Mouse (Mus musculus) heart, embryonic 13.5 days (tissue): ENCODE results near the gene Slc44a5. TPM values are rescaled to one million over a fixed set of nuclear protein-coding genes. Genes with fewer than 3 reads are reported as not detected.
A peak's percentile ranks its signal among the peaks of the same experiment; 100 is the strongest.
"Not testable (repeated sequence)": the region's sequence is repeated elsewhere in the genome, so short reads cannot be mapped to it uniquely, and the experiment has no call there.

Experiments used
- ATAC-seq: fragments of 200-750 bp; cut with Nextera tagmentation; 2 replicates; pipeline ENCODE4 v1.8.0; 2017; ENCODE audit warnings: moderate TSS enrichment; ENCODE audit not compliant: insufficient number of reproducible peaks, low FRiP score, low TSS enrichment; ENCODE audit errors: extremely low read depth
- H3K27ac ChIP-seq: fragments of 300-500 bp; sonication (generic); replicated peaks from 2 replicates; pipeline ENCODE4 v1.5.1; 2015; ENCODE audit warnings: moderate library complexity, mild to moderate bottlenecking, inconsistent platforms
- H3K27me3 ChIP-seq: fragments of 300-500 bp; sonication (generic); replicated peaks from 2 replicates; pipeline ENCODE4 v1.6.1; 2015; ENCODE audit warnings: mild to moderate bottlenecking, inconsistent platforms
- H3K36me3 ChIP-seq: fragments of 300-500 bp; sonication (generic); 2 replicates; pipeline ENCODE4 v1.6.1; 2015; ENCODE audit warnings: mild to moderate bottlenecking, inconsistent platforms
- H3K4me1 ChIP-seq: fragments of 300-500 bp; sonication (generic); 2 replicates; pipeline ENCODE4 v1.6.1; 2015; ENCODE audit warnings: inconsistent platforms
- H3K4me2 ChIP-seq: fragments of 300-500 bp; sonication (generic); 2 replicates; pipeline ENCODE4 v1.6.1; 2015; ENCODE audit warnings: inconsistent platforms, mild to moderate bottlenecking, moderate library complexity
- H3K4me3 ChIP-seq: fragments of 300-500 bp; sonication (generic); 2 replicates; pipeline ENCODE4 v1.5.1; 2015; ENCODE audit warnings: moderate library complexity, mild to moderate bottlenecking, inconsistent platforms
- H3K9ac ChIP-seq: fragments of 300-500 bp; sonication (generic); 2 replicates; pipeline ENCODE4 v1.6.1; 2015; ENCODE audit warnings: inconsistent platforms, mild to moderate bottlenecking, moderate library complexity
- H3K9me3 ChIP-seq: fragments of 300-500 bp; sonication (generic); 2 replicates; pipeline ENCODE4 v1.6.1; 2016; ENCODE audit warnings: inconsistent platforms
- WGBS: fragments of 180-500 bp; shearing (Covaris S2); methylation state at CpG from one replicate; pipeline ENCODE4 v1.1.7; 2015; ENCODE audit warnings: mixed read lengths; 5-methylcytosine and 5-hydroxymethylcytosine counted together
- polyA plus RNA-seq: library from polyadenylated mRNA; unstranded; fragments of >200 nt; fragmentation: Nextera tagmentation; extraction: Ambion mirVana; gene quantifications from 2 replicates; pipeline ENCODE4 v1.2.1, GENCODE M21; 2015

The Slc44a5 gene
- polyA plus RNA-seq, 1 experiment from 2014 or later: 0.76 TPM

GRCm38 (mm10) chr3:154251486-154251885 lies 278.2 kb downstream of the Slc44a5 start:
- no peak for ATAC-seq
- H3K36me3 ChIP-seq: no peaks in the 10 kb centered on the region

GRCm38 (mm10) chr3:154252219-154252618 lies 279.0 kb downstream of the Slc44a5 start:
- ATAC-seq: no peak
- no peak overlapping the region for H3K27ac ChIP-seq
- no peak overlapping the region for H3K4me3 ChIP-seq
- peaks cover 4% of the 10 kb centered on the region for H3K9me3 ChIP-seq
- WGBS: 24% methylated on average over 10 of the region's 10 CpGs
- H3K36me3 ChIP-seq: no peaks in the 10 kb centered on the region
- H3K4me2 ChIP-seq: no peak overlapping the region
- H3K4me1 ChIP-seq: peaks cover 11% of the 10 kb centered on the region
- no peak overlapping the region for H3K9ac ChIP-seq
- H3K27me3 ChIP-seq: no peaks in the 10 kb centered on the region

More at GRCm38 (mm10) chr3:154251486-154251885, 278.2 kb downstream of the Slc44a5 start:
- no peak overlapping the region for H3K27ac ChIP-seq
- H3K9me3 ChIP-seq: peaks cover 10% of the 10 kb centered on the region
- peaks cover 11% of the 10 kb centered on the region for H3K4me1 ChIP-seq
- H3K9ac ChIP-seq: no peak overlapping the region
- no peak overlapping the region for H3K4me2 ChIP-seq
- H3K27me3 ChIP-seq: no peaks in the 10 kb centered on the region
- H3K4me3 ChIP-seq: no peak overlapping the region
- WGBS: 45% methylated on average over 2 of the region's 2 CpGs

GRCm38 (mm10) chr3:154254187-154254586 lies 281.0 kb downstream of the Slc44a5 start:
- H3K4me2 ChIP-seq, H3K4me3 ChIP-seq, H3K9ac ChIP-seq, H3K27ac ChIP-seq, H3K27me3 ChIP-seq, H3K9me3 ChIP-seq, H3K36me3 ChIP-seq, ATAC-seq: not testable (repeated sequence)
- WGBS: 87% methylated on average over 2 of the region's 2 CpGs
- peaks cover 11% of the 10 kb centered on the region for H3K4me1 ChIP-seq

GRCm38 (mm10) chr3:154257312-154257711 lies 284.1 kb downstream of the Slc44a5 start:
- no peak overlapping the region for H3K4me3 ChIP-seq
- no peaks in the 10 kb centered on the region for H3K36me3 ChIP-seq
- H3K4me1 ChIP-seq: peaks cover 4% of the 10 kb centered on the region
- H3K9me3 ChIP-seq: no peaks in the 10 kb centered on the region
- no peak overlapping the region for H3K27ac ChIP-seq
- no peaks in the 10 kb centered on the region for H3K27me3 ChIP-seq
- no peak for ATAC-seq
- H3K4me2 ChIP-seq: no peak overlapping the region
- no peak overlapping the region for H3K9ac ChIP-seq

- ATAC-seq: no peak
- WGBS: 63% methylated on average over 9 of the region's 9 CpGs
- no peaks in the 10 kb centered on the region for H3K36me3 ChIP-seq
- no peaks in the 10 kb centered on the region for H3K4me1 ChIP-seq
- no peaks in the 10 kb centered on the region for H3K9me3 ChIP-seq
- H3K9ac ChIP-seq: no peak overlapping the region
- no peak overlapping the region for H3K4me3 ChIP-seq
- H3K27me3 ChIP-seq: peaks cover 10% of the 10 kb centered on the region
- H3K27ac ChIP-seq: no peak overlapping the region
- H3K4me2 ChIP-seq: no peak overlapping the region
These were observed 295.1 kb downstream of the Slc44a5 start for GRCm38 (mm10) chr3:154268313-154268712.

GRCm38 (mm10) chr3:154269757-154270366 lies 296.6 kb downstream of the Slc44a5 start:
- H3K27me3 ChIP-seq: peaks cover 10% of the 10 kb centered on the region
- no peaks in the 10 kb centered on the region for H3K4me1 ChIP-seq
- no peaks in the 10 kb centered on the region for H3K36me3 ChIP-seq
- no peak for ATAC-seq
- H3K4me2 ChIP-seq: peak overlapping the region; percentile 67
- no peaks in the 10 kb centered on the region for H3K9me3 ChIP-seq
- no peak overlapping the region for H3K27ac ChIP-seq
- peak overlapping the region; percentile 60; the same call in 1 of the 2 replicates for H3K9ac ChIP-seq
- WGBS: 12% methylated on average over 19 of the region's 19 CpGs
- peak overlapping the region; percentile 38 for H3K4me3 ChIP-seq

GRCm38 (mm10) chr3:154274681-154275080 lies 301.4 kb downstream of the Slc44a5 start:
- H3K4me2 ChIP-seq: no peak overlapping the region
- H3K36me3 ChIP-seq: no peaks in the 10 kb centered on the region
- no peak overlapping the region for H3K4me3 ChIP-seq
- H3K27me3 ChIP-seq: peaks cover 34% of the 10 kb centered on the region
- H3K9me3 ChIP-seq: no peaks in the 10 kb centered on the region
- H3K4me1 ChIP-seq: no peaks in the 10 kb centered on the region
- no peak overlapping the region for H3K9ac ChIP-seq
- 64% methylated on average over 3 of the region's 3 CpGs for WGBS
- ATAC-seq: no peak
- H3K27ac ChIP-seq: no peak overlapping the region

- Histone ChIP-seq H3K4me2 (no peak overlapping the region), H3K9ac (no peak overlapping the region), H3K4me3 (no peak overlapping the region), H3K9me3 (no peaks in the 10 kb centered on the region), H3K27ac (no peak overlapping the region), H3K36me3 (no peaks in the 10 kb centered on the region), H3K27me3 (peaks cover 11% of the 10 kb centered on the region), H3K4me1 (peaks cover 13% of the 10 kb centered on the region)
- ATAC-seq: no peak
- 13% methylated on average over 3 of the region's 3 CpGs for WGBS
These were observed 311.0 kb downstream of the Slc44a5 start for GRCm38 (mm10) chr3:154284260-154284659.

- WGBS: 57% methylated on average over 4 of the region's 4 CpGs
These were observed 312.1 kb downstream of the Slc44a5 start for GRCm38 (mm10) chr3:154285351-154285750.

GRCm38 (mm10) chr3:154287217-154287616 lies 314.0 kb downstream of the Slc44a5 start:
- H3K36me3 ChIP-seq: no peaks in the 10 kb centered on the region
- WGBS: 50% methylated on average over 2 of the region's 2 CpGs
- ATAC-seq: no peak

More at GRCm38 (mm10) chr3:154285351-154285750, 312.1 kb downstream of the Slc44a5 start:
- H3K9ac ChIP-seq: no peak overlapping the region
- H3K4me3 ChIP-seq: no peak overlapping the region
- H3K36me3 ChIP-seq: no peaks in the 10 kb centered on the region
- peaks cover 9% of the 10 kb centered on the region for H3K27me3 ChIP-seq
- peaks cover 13% of the 10 kb centered on the region for H3K4me1 ChIP-seq
- no peak overlapping the region for H3K27ac ChIP-seq
- no peak for ATAC-seq
- H3K9me3 ChIP-seq: no peaks in the 10 kb centered on the region
- no peak overlapping the region for H3K4me2 ChIP-seq

GRCm38 (mm10) chr3:154288429-154289069 lies 315.3 kb downstream of the Slc44a5 start:
- Histone ChIP-seq H3K4me1 (peaks cover 13% of the 10 kb centered on the region), H3K27me3 (peaks cover 19% of the 10 kb centered on the region), H3K4me3 (no peak overlapping the region), H3K4me2 (no peak overlapping the region), H3K9ac (no peak overlapping the region), H3K9me3 (no peaks in the 10 kb centered on the region), H3K27ac (no peak overlapping the region), H3K36me3 (no peaks in the 10 kb centered on the region)
- no peak for ATAC-seq
- WGBS: 73% methylated on average over 4 of the region's 4 CpGs

More at GRCm38 (mm10) chr3:154287217-154287616, 314.0 kb downstream of the Slc44a5 start:
- no peak overlapping the region for H3K4me3 ChIP-seq
- H3K4me2 ChIP-seq: no peak overlapping the region
- no peaks in the 10 kb centered on the region for H3K9me3 ChIP-seq
- no peak overlapping the region for H3K9ac ChIP-seq
- H3K27ac ChIP-seq: no peak overlapping the region
- peaks cover 13% of the 10 kb centered on the region for H3K4me1 ChIP-seq
- peaks cover 20% of the 10 kb centered on the region for H3K27me3 ChIP-seq

- ATAC-seq: no peak
- Histone ChIP-seq H3K36me3 (no peaks in the 10 kb centered on the region), H3K9me3 (no peaks in the 10 kb centered on the region), H3K27me3 (peaks cover 20% of the 10 kb centered on the region), H3K4me3 (no peak overlapping the region), H3K4me2 (no peak overlapping the region), H3K4me1 (peaks cover 7% of the 10 kb centered on the region; the same call in 1 of the 2 replicates), H3K27ac (no peak overlapping the region), H3K9ac (no peak overlapping the region)
- 60% methylated on average over 2 of the region's 2 CpGs for WGBS
These were observed 317.1 kb downstream of the Slc44a5 start for GRCm38 (mm10) chr3:154290351-154290750.
